Mouse (Mus musculus) MEL (cell line): Measurements from ENCODE around the gene Ckap2l. TPM values are rescaled to one million over a fixed set of nuclear protein-coding genes. Genes with fewer than 3 reads are reported as not detected.

Experiments used
- DNase-seq: peaks from one replicate; pipeline ENCODE4 v3.0.0; 2011; ENCODE audit warnings: low read depth, low spot score
- H3K27ac ChIP-seq: 2 replicates; pipeline ENCODE4 v1.5.1; 2012; ENCODE audit warnings: low read depth, mild to moderate bottlenecking, control low read depth, low read length, moderate library complexity; ENCODE audit not compliant: control insufficient read depth
- H3K27me3 ChIP-seq, 2 experiments: fragments of 150-350 bp in 1 of 2; sonication (generic) in 1 of 2; 2 replicates each; pipeline ENCODE4 v1.6.1; 2012; ENCODE audit warnings: low read length in 2 of 2, mild to moderate bottlenecking in 2 of 2, improper control_type of control experiment in 1 of 2, moderate library complexity in 1 of 2; ENCODE audit not compliant: insufficient read depth in 2 of 2, control insufficient read depth in 1 of 2
- H3K36me3 ChIP-seq, 2 experiments: 2 replicates each; pipeline ENCODE4 v1.6.1; 2012 to 2014; ENCODE audit warnings: low read length in 2 of 2, improper control_type of control experiment in 1 of 2, inconsistent platforms in 1 of 2, mild to moderate bottlenecking in 1 of 2; ENCODE audit not compliant: insufficient read depth in 2 of 2, control insufficient read depth in 1 of 2
- H3K4me1 ChIP-seq, 2 experiments: fragments of 150-350 bp in 1 of 2; sonication (generic) in 1 of 2; 2 replicates each; pipeline ENCODE4 v1.6.1; 2012; ENCODE audit warnings: low read length in 2 of 2, improper control_type of control experiment in 1 of 2, mild to moderate bottlenecking in 1 of 2; ENCODE audit not compliant: insufficient read depth in 2 of 2, control insufficient read depth in 1 of 2
- H3K4me3 ChIP-seq, 2 experiments: fragments of 150-350 bp in 1 of 2; sonication (generic) in 1 of 2; 2 replicates each; pipeline ENCODE4 v1.5.1; 2012; ENCODE audit warnings: low read depth in 2 of 2, low read length in 2 of 2, mild to moderate bottlenecking in 2 of 2, moderate library complexity in 2 of 2, control low read depth in 1 of 2, improper control_type of control experiment in 1 of 2; ENCODE audit not compliant: control insufficient read depth in 1 of 2, insufficient read depth in 1 of 2
- H3K79me2 ChIP-seq: 2 replicates; pipeline ENCODE4 v1.6.1; 2012; ENCODE audit warnings: mild to moderate bottlenecking, low read length, moderate library complexity; ENCODE audit not compliant: control insufficient read depth, poor library complexity, insufficient read depth
- H3K9ac ChIP-seq: 2 replicates; pipeline ENCODE4 v1.6.1; 2012; ENCODE audit warnings: low read depth, mild to moderate bottlenecking, control low read depth, low read length, moderate library complexity; ENCODE audit not compliant: control insufficient read depth, poor library complexity, severe bottlenecking
- H3K9me3 ChIP-seq: fragments of 150-350 bp; sonication (generic); replicated peaks from 2 replicates; pipeline ENCODE4 v1.6.1; 2012; ENCODE audit warnings: mild to moderate bottlenecking, low read length, improper control_type of control experiment, moderate library complexity; ENCODE audit not compliant: insufficient read depth
- BHLHE40 ChIP-seq: IDR thresholded peaks from 2 replicates; pipeline ENCODE4 v1.6.1; 2012; ENCODE audit warnings: low read depth, mild to moderate bottlenecking, inconsistent platforms, low read length, improper control_type of control experiment, borderline replicate concordance
- CTCF ChIP-seq, 3 experiments: IDR thresholded peaks in 2 of 3; conservative IDR thresholded peaks in 1 of 3; 2 replicates each; pipeline ENCODE4 v1.5.1; 2011 to 2012; ENCODE audit warnings: low read length in 3 of 3, low read depth in 2 of 3, mild to moderate bottlenecking in 2 of 3, improper control_type of control experiment in 1 of 3, inconsistent platforms in 1 of 3, mixed read lengths in 1 of 3, moderate library complexity in 1 of 3; ENCODE audit not compliant: control insufficient read depth in 1 of 3, insufficient read depth in 1 of 3, poor library complexity in 1 of 3, severe bottlenecking in 1 of 3
- ELF1 ChIP-seq: IDR thresholded peaks from 2 replicates; pipeline ENCODE4 v1.6.1; 2014; ENCODE audit warnings: low read depth, mild to moderate bottlenecking, inconsistent platforms, low read length, improper control_type of control experiment, moderate library complexity
- EP300 ChIP-seq, 2 experiments: IDR thresholded peaks; 2 replicates each; pipeline ENCODE4 v1.6.1; 2011; ENCODE audit warnings: improper control_type of control experiment in 2 of 2, low read length in 2 of 2, low read depth in 1 of 2, mild to moderate bottlenecking in 1 of 2
- GABPA ChIP-seq: IDR thresholded peaks from 2 replicates; pipeline ENCODE4 v1.6.1; 2012; ENCODE audit warnings: low read depth, mild to moderate bottlenecking, inconsistent platforms, low read length, improper control_type of control experiment, moderate library complexity
- GATA1 ChIP-seq: IDR thresholded peaks from 2 replicates; pipeline ENCODE4 v1.6.1; 2011; ENCODE audit warnings: low read depth, low read length, improper control_type of control experiment
- JUND ChIP-seq: IDR thresholded peaks from 2 replicates; pipeline ENCODE4 v1.6.1; 2011; ENCODE audit warnings: low read depth, mild to moderate bottlenecking, improper control_type of control experiment, low read length
- KAT2A ChIP-seq: conservative IDR thresholded peaks from 2 replicates; pipeline ENCODE4 v1.6.1; 2012; ENCODE audit warnings: low read depth, low read length, improper control_type of control experiment, inconsistent platforms
- MYB ChIP-seq: IDR thresholded peaks from 2 replicates; pipeline ENCODE4 v1.6.1; 2011; ENCODE audit warnings: mild to moderate bottlenecking, low read depth, low read length, improper control_type of control experiment
- MYC ChIP-seq: IDR thresholded peaks from 2 replicates; pipeline ENCODE4 v1.6.1; 2011; ENCODE audit warnings: low read depth, mild to moderate bottlenecking, low read length, improper control_type of control experiment, moderate library complexity
- RCOR1 ChIP-seq: IDR thresholded peaks from 2 replicates; pipeline ENCODE4 v1.6.1; 2012; ENCODE audit warnings: low read depth, mild to moderate bottlenecking, inconsistent platforms, low read length, improper control_type of control experiment
- SIN3A ChIP-seq: IDR thresholded peaks from 2 replicates; pipeline ENCODE4 v1.6.1; 2012; ENCODE audit warnings: low read length, improper control_type of control experiment, inconsistent platforms
- TCF12 ChIP-seq: IDR thresholded peaks from 2 replicates; pipeline ENCODE4 v1.6.1; 2014; ENCODE audit warnings: low read depth, mild to moderate bottlenecking, inconsistent platforms, low read length, improper control_type of control experiment, moderate library complexity
- USF2 ChIP-seq, 2 experiments: IDR thresholded peaks; 2 replicates each; pipeline ENCODE4 v1.6.1; 2011 to 2012; ENCODE audit warnings: improper control_type of control experiment in 2 of 2, low read length in 2 of 2, borderline replicate concordance in 1 of 2, inconsistent platforms in 1 of 2, low read depth in 1 of 2, mild to moderate bottlenecking in 1 of 2; ENCODE audit not compliant: insufficient read depth in 1 of 2
- ZKSCAN1 ChIP-seq: IDR thresholded peaks from 2 replicates; pipeline ENCODE4 v1.6.1; 2012; ENCODE audit warnings: low read depth, mild to moderate bottlenecking, inconsistent platforms, low read length, improper control_type of control experiment, moderate library complexity
- polyA plus RNA-seq, 2 experiments: library from polyadenylated mRNA; stranded (reverse) in 1 of 2; unstranded in 1 of 2; fragments of >175 nt in 1 of 2; fragments of >200 nt in 1 of 2; gene quantifications; 2 replicates each; pipeline versions ENCODE4 v1.2.1 to v1.2.4; 2012; ENCODE audit warnings: low replicate concordance in 2 of 2, low read depth in 1 of 2; ENCODE audit not compliant: insufficient read length in 2 of 2, insufficient read depth in 1 of 2, missing spikeins in 1 of 2
- total RNA-seq: library from RNA; depleted of rRNA; stranded (reverse); fragments of 300-350 nt; gene quantifications from 2 replicates; pipeline ENCODE4 v1.2.3, GENCODE M21; 2012

The Ckap2l gene
- total and polyA plus RNA-seq, 3 experiments: 10.6 to 25.7 TPM; not detected in 1

DNA sequence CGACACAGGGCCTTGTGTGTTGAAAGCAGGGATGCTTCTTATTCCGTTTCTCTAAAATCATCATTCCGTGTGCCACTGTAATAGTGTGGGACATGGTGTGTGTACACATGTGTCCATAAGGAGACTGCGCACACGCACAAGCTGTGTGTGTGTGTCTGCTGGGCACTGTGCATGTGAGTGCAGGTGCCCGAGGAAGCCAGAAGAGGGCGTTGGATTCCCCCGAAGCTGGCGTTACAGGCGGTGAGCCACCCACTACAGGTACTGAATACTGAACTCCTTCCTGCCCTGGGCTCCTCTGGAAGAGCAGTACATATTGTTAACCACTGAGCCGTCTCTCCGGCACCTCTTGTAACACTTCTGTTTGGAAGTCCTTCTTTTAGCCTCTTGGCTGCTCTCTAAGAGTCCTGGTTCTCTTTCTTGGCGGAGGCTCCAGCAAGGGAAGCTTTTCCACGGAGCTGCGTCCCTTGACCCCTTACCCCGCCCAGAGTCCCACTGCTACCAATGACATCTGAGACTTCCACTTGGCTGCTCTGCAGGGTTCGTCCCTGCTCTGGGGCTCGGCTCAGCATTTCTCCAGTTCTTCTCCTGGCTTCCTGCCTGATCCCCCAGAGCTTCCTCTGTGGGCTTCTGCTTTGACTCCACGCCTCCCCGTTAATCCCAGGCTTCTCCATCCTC lies 52.4 kb downstream of the Ckap2l start:
- TF ChIP-seq ELF1 (no peak), CTCF (IDR thresholded peaks at IDR 0.05 in 2 of 3, conservative IDR thresholded peaks at IDR 0.05 in 1 of 3; ENCODE audit: control insufficient read depth in 1 of 3, insufficient read depth in 1 of 3, low read depth in 2 of 3, low read length in 3 of 3, poor library complexity in 1 of 3, severe bottlenecking in 1 of 3) (no peak), KAT2A (no peak), GABPA (no peak), TCF12 (no peak), MYB (no peak), BHLHE40 (no peak), SIN3A (no peak), RCOR1 (no peak), EP300 (IDR thresholded peaks at IDR 0.05; ENCODE audit: low read depth in 1 of 2, low read length in 2 of 2) (no peak), USF2 (IDR thresholded peaks at IDR 0.05; ENCODE audit: borderline replicate concordance in 1 of 2, insufficient read depth in 1 of 2, low read depth in 1 of 2, low read length in 2 of 2) (no peak)
- TF ChIP-seq, all 39 proteins: peak for 0
- Histone ChIP-seq H3K9me3 (no peaks in the 10 kb centered on the region), H3K9ac (no peak overlapping the region), H3K4me3 (no peak overlapping the region), H3K79me2 (no peaks in the 10 kb centered on the region), H3K4me1 (no peaks in the 10 kb centered on the region), H3K27ac (no peak overlapping the region), H3K27me3 (no peaks in the 10 kb centered on the region), H3K36me3 (no peaks in the 10 kb centered on the region)
- DNase-seq: no peak

DNA sequence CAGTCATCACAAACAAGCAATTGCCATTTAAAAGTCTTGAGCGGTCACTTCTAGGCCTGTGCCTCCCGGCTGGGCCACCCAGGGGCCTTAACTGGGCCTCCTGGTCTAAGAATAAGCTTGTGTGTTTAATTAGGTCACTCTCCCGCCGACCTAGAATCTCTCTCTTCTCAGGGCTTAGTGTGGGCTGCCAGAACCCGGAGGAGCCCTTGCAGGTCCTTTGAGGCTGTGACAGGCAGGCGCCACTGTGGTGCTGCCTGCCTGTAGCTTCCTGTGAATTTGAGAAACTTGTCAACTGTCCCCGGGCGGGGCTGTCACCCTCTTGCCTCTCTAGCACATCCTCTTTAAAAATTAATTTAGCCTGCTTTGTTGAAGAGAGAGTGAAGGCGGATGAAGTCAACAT lies 53.2 kb downstream of the Ckap2l start:
- no peak for DNase-seq
- TF ChIP-seq MYC (no peak), KAT2A (no peak), JUND (no peak), ZKSCAN1 (no peak), GATA1 (no peak)
- H3K9ac ChIP-seq: no peak overlapping the region
- H3K27ac ChIP-seq: no peak overlapping the region
- H3K9me3 ChIP-seq: no peaks in the 10 kb centered on the region
- no peaks in the 10 kb centered on the region for H3K27me3 ChIP-seq
- H3K36me3 ChIP-seq: no peaks in the 10 kb centered on the region
- no peaks in the 10 kb centered on the region for H3K4me1 ChIP-seq
- no peak overlapping the region for H3K4me3 ChIP-seq
- H3K79me2 ChIP-seq: no peaks in the 10 kb centered on the region
